Mouse (Mus musculus) heart, embryonic 11.5 days (tissue): ENCODE measurements around the gene Sipa1l3. TPM values are rescaled to one million over a fixed set of nuclear protein-coding genes. Genes with fewer than 3 reads are reported as not detected.

Source experiments
- ATAC-seq: fragments of 200-750 bp; cut with Nextera tagmentation; replicated peaks from 2 replicates; pipeline ENCODE4 v1.8.0; 2017; ENCODE audit warnings: moderate library complexity; ENCODE audit not compliant: insufficient number of reproducible peaks, low FRiP score, low TSS enrichment
- H3K27ac ChIP-seq: fragments of 300-500 bp; sonication (generic); 2 replicates; pipeline ENCODE4 v1.5.1; 2014; ENCODE audit warnings: mild to moderate bottlenecking, low read depth, low read length
- H3K27me3 ChIP-seq: fragments of 300-500 bp; sonication (generic); 2 replicates; pipeline ENCODE4 v1.6.1; 2014; ENCODE audit warnings: mild to moderate bottlenecking, low read length, mixed read lengths; ENCODE audit not compliant: control insufficient read depth, insufficient read depth
- H3K36me3 ChIP-seq: fragments of 300-500 bp; sonication (generic); 2 replicates; pipeline ENCODE4 v1.6.1; 2014; ENCODE audit warnings: mild to moderate bottlenecking, low read length, moderate library complexity, mixed read lengths; ENCODE audit not compliant: control insufficient read depth, insufficient read depth
- H3K4me1 ChIP-seq: fragments of 300-500 bp; sonication (generic); 2 replicates; pipeline ENCODE4 v1.6.1; 2014; ENCODE audit warnings: low read length; ENCODE audit not compliant: control insufficient read depth, insufficient read depth
- H3K4me2 ChIP-seq: fragments of 300-500 bp; sonication (generic); 2 replicates; pipeline ENCODE4 v1.6.1; 2014; ENCODE audit warnings: mild to moderate bottlenecking, moderate library complexity
- H3K4me3 ChIP-seq: fragments of 300-500 bp; sonication (generic); 2 replicates; pipeline ENCODE4 v1.5.1; 2014; ENCODE audit warnings: low read depth, low read length
- H3K9ac ChIP-seq: fragments of 300-500 bp; sonication (generic); 2 replicates; pipeline ENCODE4 v1.6.1; 2014; ENCODE audit warnings: mild to moderate bottlenecking, low read depth, low read length, moderate library complexity
- H3K9me3 ChIP-seq: fragments of 300-500 bp; sonication (generic); replicated peaks from 2 replicates; pipeline ENCODE4 v1.6.1; 2016; ENCODE audit warnings: low read length; ENCODE audit not compliant: control insufficient read depth
- WGBS: fragments of 180-500 bp; shearing (Covaris S2); extraction: QIAGEN DNeasy Blood & Tissue Kit; methylation state at CpG from one replicate; pipeline ENCODE4 v1.1.7; 2014; ENCODE audit not compliant: insufficient replicate concordance; 5-methylcytosine and 5-hydroxymethylcytosine counted together
- polyA plus RNA-seq: library from polyadenylated mRNA; unstranded; fragments of >200 nt; fragmentation: Nextera tagmentation; extraction: Ambion mirVana; gene quantifications from 2 replicates; pipeline ENCODE4 v1.2.1, GENCODE M21; 2014

Gene Sipa1l3
- polyA plus RNA-seq, 1 experiment from 2014 or later: 4.8 TPM

DNA sequence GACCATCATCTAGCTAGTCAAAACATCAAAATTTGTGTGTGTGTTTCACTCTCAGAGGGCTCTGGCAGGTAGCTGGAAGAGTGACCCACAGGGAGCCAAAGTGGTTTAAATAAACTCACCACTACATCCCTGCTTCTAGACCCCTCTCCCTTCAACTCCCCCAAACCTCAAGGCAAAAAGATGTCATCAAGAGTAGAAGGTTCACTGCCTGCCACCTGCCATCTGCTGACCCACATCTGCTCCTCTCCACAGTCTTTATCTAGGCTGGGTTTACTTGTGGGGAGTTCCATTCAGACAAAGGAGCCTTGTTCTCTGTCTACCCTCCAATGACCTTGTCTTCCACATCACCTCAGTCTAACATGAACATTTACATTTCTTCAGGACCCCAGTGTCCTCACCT is 239.2 kb downstream of the Sipa1l3 start:
- no peaks in the 10 kb centered on the region for H3K9me3 ChIP-seq
- no peaks in the 10 kb centered on the region for H3K36me3 ChIP-seq
- H3K4me2 ChIP-seq: no peak overlapping the region
- H3K4me3 ChIP-seq: no peak overlapping the region
- no peak overlapping the region for H3K9ac ChIP-seq
- H3K27me3 ChIP-seq: peaks cover 30% of the 10 kb centered on the region
- H3K4me1 ChIP-seq: peaks cover 22% of the 10 kb centered on the region
- H3K27ac ChIP-seq: 0 out of 2 replicates have a peak overlapping the region, but pooled peaks have one; percentile 46
- ATAC-seq: no peak

GRCm38 (mm10) chr7:29277510-29277909 is 240.9 kb downstream of the Sipa1l3 start:
- H3K4me1 ChIP-seq: peaks cover 24% of the 10 kb centered on the region
- H3K27ac ChIP-seq: no peak overlapping the region
- H3K27me3 ChIP-seq: peaks cover 19% of the 10 kb centered on the region
- no peaks in the 10 kb centered on the region for H3K36me3 ChIP-seq
- H3K4me3 ChIP-seq: no peak overlapping the region
- no peak overlapping the region for H3K4me2 ChIP-seq
- WGBS: 87% methylated on average over 4 of the region's 4 CpGs
- H3K9ac ChIP-seq: no peak overlapping the region
- ATAC-seq: no peak
- no peaks in the 10 kb centered on the region for H3K9me3 ChIP-seq

GRCm38 (mm10) chr7:29276715-29277114 is 241.7 kb downstream of the Sipa1l3 start:
- no peaks in the 10 kb centered on the region for H3K9me3 ChIP-seq
- 80% methylated on average over 5 of the region's 5 CpGs for WGBS
- ATAC-seq: no peak
- H3K4me1 ChIP-seq: peaks cover 26% of the 10 kb centered on the region
- no peak overlapping the region for H3K4me2 ChIP-seq
- no peaks in the 10 kb centered on the region for H3K36me3 ChIP-seq
- no peak overlapping the region for H3K4me3 ChIP-seq
- H3K27me3 ChIP-seq: peaks cover 11% of the 10 kb centered on the region
- H3K9ac ChIP-seq: no peak overlapping the region
- no peak overlapping the region for H3K27ac ChIP-seq

DNA sequence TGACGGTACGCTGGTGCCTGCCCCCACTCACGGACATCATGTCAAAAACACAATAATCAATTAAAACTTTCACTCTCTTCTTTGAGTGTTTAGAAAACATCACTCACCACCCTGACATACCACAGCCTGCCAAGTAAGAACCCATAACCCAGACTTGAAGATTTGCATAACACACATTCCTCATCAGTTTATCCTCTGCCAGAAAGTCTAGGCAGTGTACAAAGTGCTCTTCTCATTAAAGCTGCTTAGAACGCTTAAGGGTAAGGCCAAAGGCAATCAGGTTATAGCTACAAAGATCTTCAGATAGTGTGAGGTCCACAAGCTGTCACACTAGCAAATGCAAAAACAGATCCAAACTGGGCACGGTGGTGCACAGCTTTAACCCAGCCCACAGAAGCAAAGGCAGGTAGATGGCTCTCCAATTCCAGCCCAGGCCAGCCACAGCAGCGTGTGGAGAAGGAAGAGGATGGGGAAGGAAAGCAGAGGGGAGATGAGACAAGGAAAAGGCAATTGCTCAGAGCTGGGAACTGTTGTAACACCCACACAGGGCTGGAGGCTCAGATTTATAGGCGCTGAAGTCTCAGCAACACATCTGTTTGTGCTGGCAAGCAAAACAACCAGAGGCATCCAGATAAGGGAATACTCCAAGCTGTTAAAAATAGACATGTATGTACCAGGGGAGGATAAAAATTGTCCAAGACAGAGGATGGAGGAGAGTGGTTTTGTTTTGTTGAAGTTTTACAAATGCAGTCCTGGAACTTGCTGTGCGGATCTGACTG is 246.6 kb downstream of the Sipa1l3 start:
- no peak for ATAC-seq
- Histone ChIP-seq H3K36me3 (no peaks in the 10 kb centered on the region), H3K9ac (0 out of 2 replicates have a peak overlapping the region, but pooled peaks have one; percentile 39), H3K9me3 (no peaks in the 10 kb centered on the region), H3K4me2 (peak overlapping the region; percentile 22), H3K4me3 (no peak overlapping the region), H3K27ac (peak overlapping the region; percentile 35; the same call in 1 of the 2 replicates), H3K4me1 (peaks cover 10% of the 10 kb centered on the region), H3K27me3 (no peaks in the 10 kb centered on the region)
- WGBS: 51% methylated on average over 8 of the region's 8 CpGs

- Histone ChIP-seq H3K4me3 (no peak overlapping the region), H3K36me3 (no peaks in the 10 kb centered on the region), H3K27ac (no peak overlapping the region), H3K27me3 (no peaks in the 10 kb centered on the region), H3K9ac (no peak overlapping the region), H3K4me1 (peaks cover 10% of the 10 kb centered on the region), H3K4me2 (no peak overlapping the region), H3K9me3 (no peaks in the 10 kb centered on the region)
- 80% methylated on average over 4 of the region's 4 CpGs for WGBS
- ATAC-seq: no peak
These were observed 248.0 kb downstream of the Sipa1l3 start for GRCm38 (mm10) chr7:29270445-29270844.

Other genes starting within 250 kb of the Sipa1l3 start
- 39.2 and 42.8 TPM in 2 replicates for gene Spint2, start 236.7 kb downstream of the Sipa1l3 start, polyA plus RNA-seq
- gene Ppp1r14a, start 229.3 kb downstream of the Sipa1l3 start, polyA plus RNA-seq: 9.4 and 10.3 TPM in 2 replicates
- 2.9 and 3.3 TPM in 2 replicates for gene Dpf1, start 214.7 kb downstream of the Sipa1l3 start, polyA plus RNA-seq
- not detected in 2 replicates for gene Catsperg2, start 208.4 kb upstream of the Sipa1l3 start, polyA plus RNA-seq
- 8.7 and 8.8 TPM in 2 replicates for gene Zfp84, start 249.9 kb upstream of the Sipa1l3 start, polyA plus RNA-seq